7 mouse cellular contexts compared by ENCODE assay signal in the genomic region with DNA sequence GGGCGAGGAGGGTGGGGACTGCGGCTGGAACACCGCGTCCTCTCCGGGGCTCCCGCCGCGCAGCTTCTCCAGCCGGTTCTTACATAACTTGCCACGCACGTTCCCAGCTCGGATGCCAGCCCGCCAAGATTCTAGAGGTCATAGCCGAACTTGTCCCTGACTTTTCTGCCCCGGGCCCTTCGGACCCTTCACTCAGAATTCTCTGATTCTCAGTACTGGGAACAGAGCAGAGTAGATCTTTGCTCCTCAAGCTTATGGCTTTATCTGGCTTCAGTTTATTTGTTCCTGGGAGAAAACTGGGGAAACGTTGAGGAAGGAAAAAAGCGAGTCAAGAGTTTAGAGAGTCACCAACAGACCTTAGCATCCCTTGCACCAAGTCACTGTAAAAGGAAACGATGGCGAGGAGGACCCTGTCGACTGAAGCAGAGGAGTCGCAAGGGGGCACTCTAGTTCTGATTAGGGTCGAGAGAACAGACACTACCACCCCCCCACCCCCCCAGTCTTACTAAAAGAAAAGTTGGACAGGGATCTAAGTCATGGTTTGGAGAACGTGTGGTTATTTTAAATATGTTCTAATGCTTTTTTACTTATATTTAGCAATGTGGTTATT. TPM values are rescaled to one million over a fixed set of nuclear protein-coding genes. Genes with fewer than 3 reads are reported as not detected.
DNase-seq lines count a peak whose midpoint lies in the region; ATAC-seq and TF ChIP-seq lines count a peak whose summit lies in the region.

No protein-coding gene starts in this region.

- intact Hi-C loops in gastrocnemius, postnatal 14 days (cut with DNase I; ENCODE audit: low total_unique reads) = loop anchor here (2.0 kb wide), 1 partner anchor 24 kb away; no protein-coding TSS in a partner anchor
- intact Hi-C loops in left cerebral cortex, postnatal 4 days (cut with DNase I) = loop anchor here (1.0 kb wide), 1 partner anchor 24 kb away; no protein-coding TSS in a partner anchor

- H3K36me3 ChIP-seq in intestine, embryonic 16.5 days (ENCODE audit: control insufficient read depth, insufficient read depth, low read length) = no peaks in the 10 kb centered on the region
- no peaks in the 10 kb centered on the region for H3K36me3 ChIP-seq in midbrain, embryonic 11.5 days (ENCODE audit: control insufficient read depth, insufficient read depth, low read length)

- WGBS in intestine, embryonic 16.5 days = 1% methylated on average over 24 of the region's 24 CpGs
- 4% methylated on average over 24 of the region's 24 CpGs for WGBS in midbrain, embryonic 11.5 days

- peak overlapping the region; percentile 45 for H3K9ac ChIP-seq in intestine, embryonic 16.5 days (ENCODE audit: low read depth, low read length)
- peak overlapping the region; percentile 39 for H3K9ac ChIP-seq in midbrain, embryonic 11.5 days (ENCODE audit: low read length)

- peak overlapping the region; percentile 88 for H3K4me3 ChIP-seq in cortical plate, adult 2 months (ENCODE audit: insufficient read depth, low read length)
- H3K4me3 ChIP-seq in intestine, embryonic 16.5 days (ENCODE audit: low read length) = peak overlapping the region; percentile 61
- H3K4me3 ChIP-seq in midbrain, embryonic 11.5 days (ENCODE audit: low read depth, low read length) = peak overlapping the region; percentile 47

- H3K4me2 ChIP-seq in intestine, embryonic 16.5 days (ENCODE audit: low read depth, low read length) = peak overlapping the region; percentile 98
- peak overlapping the region; percentile 94 for H3K4me2 ChIP-seq in midbrain, embryonic 11.5 days

- H3K4me1 ChIP-seq in cortical plate, adult 2 months (ENCODE audit: control insufficient read depth, insufficient read depth, low read length) = peaks cover 1% of the 10 kb centered on the region; the same call in 1 of the 2 replicates
- peaks cover 10% of the 10 kb centered on the region for H3K4me1 ChIP-seq in intestine, embryonic 16.5 days (ENCODE audit: control insufficient read depth, insufficient read depth, low read length)
- H3K4me1 ChIP-seq in midbrain, embryonic 11.5 days (ENCODE audit: control insufficient read depth, insufficient read depth, low read length) = peaks cover 10% of the 10 kb centered on the region; the same call in 1 of the 2 replicates

- H3K27ac ChIP-seq in cortical plate, adult 2 months (ENCODE audit: insufficient read depth, low read length) = peak overlapping the region; percentile 75
- peak overlapping the region; percentile 65 for H3K27ac ChIP-seq in intestine, embryonic 16.5 days (ENCODE audit: low read length)
- H3K27ac ChIP-seq in midbrain, embryonic 11.5 days (ENCODE audit: low read depth, low read length) = no peak overlapping the region

- DNase-seq in adrenal gland, adult 18-20 months (ENCODE audit: low spot score in 2 of 2) = peak; percentile 62 to 64
- peak; percentile 78 for DNase-seq in gastrocnemius, postnatal 14 days
- peak; percentile 72 for DNase-seq in left cerebral cortex, postnatal 4 days
- DNase-seq in midbrain, embryonic 11.5 days (ENCODE audit: low spot score, missing footprints) = peak; percentile 92
- DNase-seq in spleen, postnatal 36 days (ENCODE audit: low spot score in 2 of 2) = peak; percentile 67 to 75

- H3K9me3 ChIP-seq in intestine, embryonic 16.5 days (ENCODE audit: control insufficient read depth, low read length) = no peaks in the 10 kb centered on the region
- no peaks in the 10 kb centered on the region for H3K9me3 ChIP-seq in midbrain, embryonic 11.5 days (ENCODE audit: control insufficient read depth, low read length)

- TF ChIP-seq CTCF in cortical plate, adult 2 months (IDR thresholded peaks at IDR 0.05; ENCODE audit: extremely low read depth, insufficient read depth, low read length) = peak; percentile 58

- ATAC-seq in intestine, embryonic 16.5 days = no peak
- no peak for ATAC-seq in midbrain, embryonic 11.5 days (ENCODE audit: low FRiP score)

- TF ChIP-seq POLR2A in cortical plate, adult 2 months (IDR thresholded peaks at IDR 0.05; ENCODE audit: extremely low read depth, insufficient read depth, low read length) = no peak

- no peaks in the 10 kb centered on the region for H3K27me3 ChIP-seq in intestine, embryonic 16.5 days (replicated peaks; ENCODE audit: control insufficient read depth, insufficient read depth, low read length)
- H3K27me3 ChIP-seq in midbrain, embryonic 11.5 days (ENCODE audit: control insufficient read depth, insufficient read depth, low read length) = 0 out of 2 replicates have a peak, but pooled peaks cover 2% of the 10 kb centered on the region

RNA-seq across cellular contexts. Expression of a gene that starts 0.9 kb away (rescaled TPM):
- 1 to 10 TPM; 2.1 to 3.2 TPM for total RNA-seq in adrenal gland, adult 18-20 months (2021)
- polyA plus RNA-seq in cortical plate, adult 2 months (2012; rRNA removed) = 54.7 and 63.6 TPM in 2 replicates
- total RNA-seq in gastrocnemius, postnatal 14 days (2021) = 1 to 10 TPM in 1 of 2 experiments, under 1 TPM in 1; 0.90 to 1.7 TPM
- polyA plus RNA-seq in intestine, embryonic 16.5 days (2015; fragmentation: Nextera tagmentation; extraction: Ambion mirVana) = 6.4 and 7.6 TPM in 2 replicates
- total RNA-seq in left cerebral cortex, postnatal 4 days (2021) = 1 to 10 TPM; 5.6 to 6.9 TPM
- polyA plus RNA-seq in midbrain, embryonic 11.5 days (2014; fragmentation: Nextera tagmentation; extraction: Ambion mirVana) = 4.5 and 4.6 TPM in 2 replicates

RNA-seq across cellular contexts. Expression of a gene that starts 8.9 kb away (rescaled TPM):
- 10 to 100 TPM; 12.0 to 20.3 TPM for total RNA-seq in adrenal gland, adult 18-20 months (2021)
- 14.2 and 15.6 TPM in 2 replicates for polyA plus RNA-seq in cortical plate, adult 2 months (2012; rRNA removed)
- total RNA-seq in gastrocnemius, postnatal 14 days (2021) = 10 to 100 TPM; 14.2 to 17.0 TPM
- polyA plus RNA-seq in intestine, embryonic 16.5 days (2015; fragmentation: Nextera tagmentation; extraction: Ambion mirVana) = 18.4 and 19.8 TPM in 2 replicates
- total RNA-seq in left cerebral cortex, postnatal 4 days (2021) = 10 to 100 TPM in 1 of 2 experiments, 1 to 10 TPM in 1; 6.8 to 10.8 TPM
- 8.5 and 8.9 TPM in 2 replicates for polyA plus RNA-seq in midbrain, embryonic 11.5 days (2014; fragmentation: Nextera tagmentation; extraction: Ambion mirVana)

RNA-seq across cellular contexts. Expression of a gene that starts 10.8 kb away (rescaled TPM):
- 100 to 1,000 TPM; 103 to 120 TPM for total RNA-seq in adrenal gland, adult 18-20 months (2021)
- polyA plus RNA-seq in cortical plate, adult 2 months (2012; rRNA removed) = 68.6 and 71.6 TPM in 2 replicates
- 10 to 100 TPM; 53.0 to 56.6 TPM for total RNA-seq in gastrocnemius, postnatal 14 days (2021)
- polyA plus RNA-seq in intestine, embryonic 16.5 days (2015; fragmentation: Nextera tagmentation; extraction: Ambion mirVana) = 47.7 and 55.6 TPM in 2 replicates
- total RNA-seq in left cerebral cortex, postnatal 4 days (2021) = 100 to 1,000 TPM in 1 of 2 experiments, 10 to 100 TPM in 1; 91.1 to 101 TPM
- 32.5 and 34.3 TPM in 2 replicates for polyA plus RNA-seq in midbrain, embryonic 11.5 days (2014; fragmentation: Nextera tagmentation; extraction: Ambion mirVana)

RNA-seq across cellular contexts. Expression of a gene that starts 11.6 kb away (rescaled TPM):
- 100 to 1,000 TPM; 252 to 270 TPM for total RNA-seq in adrenal gland, adult 18-20 months (2021)
- polyA plus RNA-seq in cortical plate, adult 2 months (2012; rRNA removed) = 250 and 251 TPM in 2 replicates
- 100 to 1,000 TPM; 262 to 274 TPM for total RNA-seq in gastrocnemius, postnatal 14 days (2021)
- polyA plus RNA-seq in intestine, embryonic 16.5 days (2015; fragmentation: Nextera tagmentation; extraction: Ambion mirVana) = 357 and 360 TPM in 2 replicates
- total RNA-seq in left cerebral cortex, postnatal 4 days (2021) = 100 to 1,000 TPM; 126 TPM
- 343 and 356 TPM in 2 replicates for polyA plus RNA-seq in midbrain, embryonic 11.5 days (2014; fragmentation: Nextera tagmentation; extraction: Ambion mirVana)

RNA-seq across cellular contexts. Expression of a gene that starts 21.6 kb away (rescaled TPM):
- total RNA-seq in adrenal gland, adult 18-20 months (2021) = 1 to 10 TPM; 1.1 to 3.6 TPM
- polyA plus RNA-seq in cortical plate, adult 2 months (2012; rRNA removed) = 19.9 and 22.3 TPM in 2 replicates
- 10 to 100 TPM; 39.2 to 64.9 TPM for total RNA-seq in gastrocnemius, postnatal 14 days (2021)
- 0.76 and 1.1 TPM in 2 replicates for polyA plus RNA-seq in intestine, embryonic 16.5 days (2015; fragmentation: Nextera tagmentation; extraction: Ambion mirVana)
- 1 to 10 TPM; 2.4 to 2.5 TPM for total RNA-seq in left cerebral cortex, postnatal 4 days (2021)
- 32.1 and 33.4 TPM in 2 replicates for polyA plus RNA-seq in midbrain, embryonic 11.5 days (2014; fragmentation: Nextera tagmentation; extraction: Ambion mirVana)
